Mouse (Mus musculus) liver, postnatal 0 days (tissue): ENCODE data around the gene Drd1. TPM values are rescaled to one million over a fixed set of nuclear protein-coding genes. Genes with fewer than 3 reads are reported as not detected.
A peak's percentile ranks its signal among the peaks of the same experiment; 100 is the strongest.

ENCODE experiments used
- ATAC-seq: fragments of 200-750 bp; cut with Nextera tagmentation; 2 replicates; pipeline ENCODE4 v1.8.0; 2017; ENCODE audit warnings: mild to moderate bottlenecking, moderate library complexity
- DNase-seq: peaks from one replicate; pipeline ENCODE4 v3.0.0-alpha.2; 2016
- H3K27ac ChIP-seq: fragments of 300-500 bp; sonication (generic); 2 replicates; pipeline ENCODE4 v1.5.1; 2014; ENCODE audit warnings: antibody characterized with exemption, moderate library complexity, mild to moderate bottlenecking, low read depth
- H3K27me3 ChIP-seq: fragments of 300-500 bp; sonication (generic); 2 replicates; pipeline ENCODE4 v1.6.1; 2014; ENCODE audit warnings: low read length, control low read depth, mixed read lengths; ENCODE audit not compliant: insufficient read depth
- H3K36me3 ChIP-seq: fragments of 300-500 bp; sonication (generic); replicated peaks from 2 replicates; pipeline ENCODE4 v1.6.1; 2014; ENCODE audit warnings: mild to moderate bottlenecking, control low read depth, low read length, moderate library complexity, mixed read lengths; ENCODE audit not compliant: insufficient read depth
- H3K4me1 ChIP-seq: fragments of 300-500 bp; sonication (generic); 2 replicates; pipeline ENCODE4 v1.6.1; 2014; ENCODE audit warnings: antibody characterized with exemption, mild to moderate bottlenecking, control low read depth; ENCODE audit not compliant: insufficient read depth
- H3K4me2 ChIP-seq: fragments of 300-500 bp; sonication (generic); 2 replicates; pipeline ENCODE4 v1.6.1; 2014; ENCODE audit warnings: low read depth, mild to moderate bottlenecking, low read length, moderate library complexity, mixed read lengths
- H3K4me3 ChIP-seq: fragments of 300-500 bp; sonication (generic); 2 replicates; pipeline ENCODE4 v1.5.1; 2014; ENCODE audit warnings: low read depth, low read length
- H3K9ac ChIP-seq: fragments of 300-500 bp; sonication (generic); replicated peaks from 2 replicates; pipeline ENCODE4 v1.6.1; 2014; ENCODE audit warnings: mild to moderate bottlenecking, moderate library complexity
- H3K9me3 ChIP-seq: fragments of 300-500 bp; sonication (generic); 2 replicates; pipeline ENCODE4 v1.6.1; 2016; ENCODE audit warnings: mild to moderate bottlenecking, control low read depth, low read length, mixed read lengths
- CTCF ChIP-seq: sonication (generic); IDR thresholded peaks from 2 replicates; pipeline ENCODE4 v1.5.1; 2016; ENCODE audit warnings: antibody characterized with exemption, low read depth
- EP300 ChIP-seq: IDR thresholded peaks from 2 replicates; pipeline ENCODE4 v1.6.1; 2016; ENCODE audit warnings: antibody characterized with exemption, low read depth, mild to moderate bottlenecking
- WGBS: fragments of 180-500 bp; shearing (Covaris S2); extraction: QIAGEN DNeasy Blood & Tissue Kit; methylation state at CpG from one replicate; pipeline ENCODE4 v1.1.7; 2014; ENCODE audit not compliant: insufficient replicate concordance; 5-methylcytosine and 5-hydroxymethylcytosine counted together
- polyA plus RNA-seq: library from polyadenylated mRNA; unstranded; fragments of >200 nt; fragmentation: Nextera tagmentation; extraction: Ambion mirVana; gene quantifications from 2 replicates; pipeline ENCODE4 v1.2.1, GENCODE M21; 2015

Drd1 gene
- polyA plus RNA-seq, 1 experiment from 2014 or later: not detected

DNA sequence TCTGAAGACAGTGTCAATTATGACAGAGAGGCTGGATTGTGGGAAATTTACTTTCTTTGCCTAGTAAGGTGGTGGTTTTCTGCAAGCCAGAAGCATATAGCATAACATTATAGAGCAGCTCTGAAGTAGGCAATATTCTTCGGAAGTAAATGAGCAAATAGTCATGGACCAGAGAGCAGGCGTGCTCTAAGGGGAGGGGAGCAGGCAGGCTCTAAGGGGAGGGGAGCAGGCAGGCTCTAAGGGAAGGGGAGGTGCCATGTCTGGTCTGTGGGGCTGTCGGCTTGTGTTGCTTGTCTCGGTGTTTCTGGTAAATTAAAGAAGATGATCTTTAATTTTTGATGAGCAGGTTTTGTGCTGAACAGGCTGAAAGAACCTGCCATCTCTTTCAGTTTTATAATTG, 28.7 kb upstream of the Drd1 start:
- no peak for TF ChIP-seq CTCF
- ATAC-seq (no peak), DNase-seq (no peak)
- Histone ChIP-seq H3K4me1 (peaks cover 29% of the 10 kb centered on the region), H3K36me3 (peaks cover 38% of the 10 kb centered on the region), H3K9me3 (no peaks in the 10 kb centered on the region), H3K27ac (no peak overlapping the region), H3K27me3 (no peaks in the 10 kb centered on the region), H3K4me3 (no peak overlapping the region), H3K4me2 (no peak overlapping the region), H3K9ac (no peak overlapping the region)
- 75% methylated on average over 4 of the region's 4 CpGs for WGBS

DNA sequence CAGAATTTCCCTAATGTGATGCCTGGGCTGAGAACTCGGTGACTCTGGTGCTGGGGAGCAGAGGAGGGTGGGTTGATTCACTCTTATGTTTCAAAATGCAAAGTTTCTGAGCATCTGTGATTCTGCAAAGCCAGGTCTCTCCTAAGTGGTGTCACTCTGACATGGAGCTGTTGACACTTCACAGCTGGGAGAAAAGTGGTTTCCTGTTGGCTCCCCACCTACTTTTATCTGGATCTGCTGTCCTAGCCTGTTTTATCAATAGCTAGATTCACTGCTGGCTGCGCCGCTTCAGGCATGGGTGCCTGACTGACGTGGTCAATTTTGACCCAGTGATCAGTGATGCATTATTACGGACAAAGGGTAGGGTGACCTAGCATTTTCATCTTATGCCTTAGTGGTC, 27.4 kb upstream of the Drd1 start:
- peaks cover 38% of the 10 kb centered on the region for H3K4me1 ChIP-seq
- H3K36me3 ChIP-seq: peaks cover 26% of the 10 kb centered on the region
- no peak for DNase-seq
- H3K27ac ChIP-seq: no peak overlapping the region
- H3K4me2 ChIP-seq: no peak overlapping the region
- H3K27me3 ChIP-seq: no peaks in the 10 kb centered on the region
- WGBS: 52% methylated on average over 5 of the region's 5 CpGs
- ATAC-seq: no peak
- H3K4me3 ChIP-seq: no peak overlapping the region
- TF ChIP-seq CTCF: no peak
- no peak for TF ChIP-seq EP300
- no peak overlapping the region for H3K9ac ChIP-seq
- no peaks in the 10 kb centered on the region for H3K9me3 ChIP-seq

- Histone ChIP-seq H3K4me3 (no peak overlapping the region), H3K4me1 (peaks cover 48% of the 10 kb centered on the region), H3K27me3 (no peaks in the 10 kb centered on the region), H3K9me3 (no peaks in the 10 kb centered on the region), H3K4me2 (no peak overlapping the region; the same call in 1 of the 2 replicates), H3K27ac (peak overlapping the region; percentile 87), H3K36me3 (peaks cover 5% of the 10 kb centered on the region), H3K9ac (no peak overlapping the region)
- TF ChIP-seq EP300 (no peak), CTCF (no peak)
- 69% methylated on average over 1 of the region's 1 CpGs for WGBS
- ATAC-seq: no peak
- DNase-seq: no peak
Observed at GRCm38 (mm10) chr13:54080785-54081184, 25.3 kb upstream of the Drd1 start.

GRCm38 (mm10) chr13:54079782-54080759, 24.6 kb upstream of the Drd1 start:
- ATAC-seq: peak; percentile 70
- WGBS: 52% methylated on average over 12 of the region's 12 CpGs
- H3K4me1 ChIP-seq: peaks cover 55% of the 10 kb centered on the region

DNA sequence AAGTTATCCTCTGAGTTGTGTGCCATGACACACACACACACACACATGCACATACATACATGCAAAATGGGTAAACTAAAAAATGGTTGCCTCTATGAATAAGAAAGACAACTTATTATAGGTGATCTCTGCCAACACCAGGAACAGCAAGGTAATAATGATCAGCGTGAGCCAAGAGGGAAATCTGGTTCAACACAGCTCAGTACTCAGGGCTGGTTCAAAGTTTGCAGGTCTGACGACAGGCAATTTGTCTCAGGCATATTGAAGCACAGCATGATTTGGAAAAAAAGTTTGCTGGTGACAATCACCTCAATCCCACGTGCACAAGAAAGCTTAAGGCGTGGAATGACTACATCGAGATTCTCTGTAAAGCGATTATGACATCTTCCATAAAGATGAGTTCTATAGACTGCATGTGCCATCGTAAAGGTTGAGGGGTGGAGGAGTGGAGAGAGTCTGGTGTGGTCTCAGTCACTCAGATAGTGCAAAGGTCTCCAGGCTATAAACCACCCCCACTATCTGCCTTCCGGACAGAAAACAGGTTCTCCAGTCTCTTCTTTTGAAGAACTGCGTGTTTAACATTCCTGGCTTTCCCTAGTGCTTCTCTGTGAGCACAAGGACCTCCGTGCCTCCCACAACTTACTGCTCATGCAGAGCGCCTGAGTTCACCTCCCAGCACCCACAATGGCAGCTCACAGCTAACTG, 22.1 kb upstream of the Drd1 start:
- H3K9ac ChIP-seq: no peak overlapping the region
- H3K4me1 ChIP-seq: peaks cover 57% of the 10 kb centered on the region

More at GRCm38 (mm10) chr13:54079782-54080759, 24.6 kb upstream of the Drd1 start:
- H3K9ac ChIP-seq: no peak overlapping the region; the same call in 1 of the 2 replicates
- H3K4me3 ChIP-seq: 0 out of 2 replicates have a peak overlapping the region, but pooled peaks have one; percentile 1
- 0 out of 2 replicates have a peak, but pooled peaks cover 3% of the 10 kb centered on the region for H3K36me3 ChIP-seq
- TF ChIP-seq EP300: no peak
- no peak for TF ChIP-seq CTCF
- no peaks in the 10 kb centered on the region for H3K27me3 ChIP-seq
- peak overlapping the region; percentile 31; the same call in 1 of the 2 replicates for H3K4me2 ChIP-seq
- no peak for DNase-seq
- no peaks in the 10 kb centered on the region for H3K9me3 ChIP-seq
- H3K27ac ChIP-seq: peak overlapping the region; percentile 87

More for the DNA sequence above, 22.1 kb upstream of the Drd1 start:
- Histone ChIP-seq H3K27me3 (no peaks in the 10 kb centered on the region), H3K9me3 (no peaks in the 10 kb centered on the region), H3K36me3 (0 out of 2 replicates have a peak, but pooled peaks cover 3% of the 10 kb centered on the region), H3K4me2 (peak overlapping the region; percentile 13), H3K27ac (peak overlapping the region; percentile 87), H3K4me3 (no peak overlapping the region)
- ATAC-seq: no peak
- 71% methylated on average over 11 of the region's 11 CpGs for WGBS
- TF ChIP-seq CTCF: no peak
- no peak for TF ChIP-seq EP300
- DNase-seq: no peak
